In genomic region chr9:57439083-57439482, GRCm38 (mm10) we compare ENCODE assay signal across 7 mouse cellular contexts. TPM values are rescaled to one million over a fixed set of nuclear protein-coding genes. Genes with fewer than 3 reads are reported as not detected.
A peak's percentile ranks its signal among the peaks of the same experiment; 100 is the strongest.
DNase-seq lines count a peak whose midpoint lies in the region; TF ChIP-seq lines count a peak whose summit lies in the region.

No protein-coding gene starts in this region.

- peak; percentile 37; the same call in 1 of the 2 replicates for TF ChIP-seq POLR2A in embryonic fibroblast, embryonic 13.5 days (IDR thresholded peaks at IDR 0.05; ENCODE audit: low read depth, low read length)
- no peak for TF ChIP-seq POLR2A in small intestine, adult 2 months (IDR thresholded peaks at IDR 0.05; ENCODE audit: low read depth, low read length)

- peaks cover 12% of the 10 kb centered on the region for H3K4me1 ChIP-seq in embryonic fibroblast, embryonic 13.5 days (ENCODE audit: control insufficient read depth, insufficient read depth, low read length)
- H3K4me1 ChIP-seq in limb, embryonic 10.5 days = peaks cover 18% of the 10 kb centered on the region
- H3K4me1 ChIP-seq in small intestine, adult 2 months (ENCODE audit: control insufficient read depth, insufficient read depth, insufficient read length, low read length) = peaks cover 4% of the 10 kb centered on the region; the same call in 1 of the 2 replicates

- 66% methylated on average over 7 of the region's 7 CpGs for WGBS in limb, embryonic 10.5 days
- 21% methylated on average over 7 of the region's 7 CpGs for WGBS in small intestine, adult 2 months

- H3K27ac ChIP-seq in embryonic fibroblast, embryonic 13.5 days (ENCODE audit: insufficient read depth, low read length) = peak overlapping the region; percentile 78
- peak overlapping the region; percentile 90 for H3K27ac ChIP-seq in limb, embryonic 10.5 days
- H3K27ac ChIP-seq in small intestine, adult 2 months (ENCODE audit: insufficient read depth, low read depth, low read length) = no peak overlapping the region

- no peaks in the 10 kb centered on the region for H3K36me3 ChIP-seq in limb, embryonic 10.5 days
- peaks cover 5% of the 10 kb centered on the region for H3K36me3 ChIP-seq in small intestine, adult 2 months (ENCODE audit: control insufficient read depth, insufficient read depth, low read length)

- H3K4me3 ChIP-seq in embryonic fibroblast, embryonic 13.5 days (ENCODE audit: insufficient read depth, low read length) = peak overlapping the region; percentile 69
- peak overlapping the region; percentile 62 for H3K4me3 ChIP-seq in limb, embryonic 10.5 days
- H3K4me3 ChIP-seq in small intestine, adult 2 months (ENCODE audit: low read depth, low read length) = peak overlapping the region; percentile 68; the same call in 1 of the 2 replicates

- H3K27me3 ChIP-seq in limb, embryonic 10.5 days (ENCODE audit: low read depth, poor library complexity, severe bottlenecking) = no peaks in the 10 kb centered on the region
- no peaks in the 10 kb centered on the region for H3K27me3 ChIP-seq in small intestine, adult 2 months (ENCODE audit: control insufficient read depth, insufficient read depth, low read length)

- DNase-seq in thymus, postnatal 14 days = peak; percentile 31
- DNase-seq in thymus, adult 18-20 months = no peak
- no peak for DNase-seq in limb, embryonic 10.5 days (ENCODE audit: low spot score)
- no peak for DNase-seq in cerebellum, postnatal 14 days
- no peak for DNase-seq in adrenal gland, adult 18-20 months (ENCODE audit: low spot score in 2 of 2)

- no peaks in the 10 kb centered on the region for H3K9me3 ChIP-seq in limb, embryonic 10.5 days (replicated peaks)

- TF ChIP-seq CTCF in embryonic fibroblast, embryonic 13.5 days (IDR thresholded peaks at IDR 0.05; ENCODE audit: borderline replicate concordance, insufficient read depth, low read length) = no peak
- TF ChIP-seq CTCF in small intestine, adult 2 months (IDR thresholded peaks at IDR 0.05; ENCODE audit: extremely low read depth, insufficient read length, insufficient replicate concordance, low read depth, low read length) = no peak

RNA-seq across cellular contexts. Expression of gene Ppcdc, which starts 0.8 kb away (rescaled TPM):
- polyA plus RNA-seq in embryonic fibroblast, embryonic 13.5 days (2011; ENCODE audit: insufficient read length, low read depth, missing spikeins) = 26.6 and 31.0 TPM in 2 replicates
- 22.4 and 28.5 TPM in 2 replicates for polyA plus RNA-seq in limb, embryonic 10.5 days (2016; fragmentation: Nextera tagmentation; extraction: Ambion mirVana)
- polyA plus RNA-seq in small intestine, adult 2 months (2012; rRNA removed) = 10.3 and 14.2 TPM in 2 replicates
- total RNA-seq in adrenal gland, adult 18-20 months (2021) = 10 to 100 TPM; 15.0 to 18.0 TPM

RNA-seq across cellular contexts. Expression of gene Scamp5, which starts 28.8 kb away (rescaled TPM):
- polyA plus RNA-seq in embryonic fibroblast, embryonic 13.5 days (2011; ENCODE audit: insufficient read length, low read depth, missing spikeins) = 23.7 and 26.1 TPM in 2 replicates
- 4.3 and 4.5 TPM in 2 replicates for polyA plus RNA-seq in limb, embryonic 10.5 days (2016; fragmentation: Nextera tagmentation; extraction: Ambion mirVana)
- polyA plus RNA-seq in small intestine, adult 2 months (2012; rRNA removed) = 104 and 119 TPM in 2 replicates
- total RNA-seq in adrenal gland, adult 18-20 months (2021) = 10 to 100 TPM in 1 of 2 experiments, 1 to 10 TPM in 1; 7.5 to 13.7 TPM
